Comparison of ENCODE assay signal across 9 mouse cellular contexts in the genomic region with DNA sequence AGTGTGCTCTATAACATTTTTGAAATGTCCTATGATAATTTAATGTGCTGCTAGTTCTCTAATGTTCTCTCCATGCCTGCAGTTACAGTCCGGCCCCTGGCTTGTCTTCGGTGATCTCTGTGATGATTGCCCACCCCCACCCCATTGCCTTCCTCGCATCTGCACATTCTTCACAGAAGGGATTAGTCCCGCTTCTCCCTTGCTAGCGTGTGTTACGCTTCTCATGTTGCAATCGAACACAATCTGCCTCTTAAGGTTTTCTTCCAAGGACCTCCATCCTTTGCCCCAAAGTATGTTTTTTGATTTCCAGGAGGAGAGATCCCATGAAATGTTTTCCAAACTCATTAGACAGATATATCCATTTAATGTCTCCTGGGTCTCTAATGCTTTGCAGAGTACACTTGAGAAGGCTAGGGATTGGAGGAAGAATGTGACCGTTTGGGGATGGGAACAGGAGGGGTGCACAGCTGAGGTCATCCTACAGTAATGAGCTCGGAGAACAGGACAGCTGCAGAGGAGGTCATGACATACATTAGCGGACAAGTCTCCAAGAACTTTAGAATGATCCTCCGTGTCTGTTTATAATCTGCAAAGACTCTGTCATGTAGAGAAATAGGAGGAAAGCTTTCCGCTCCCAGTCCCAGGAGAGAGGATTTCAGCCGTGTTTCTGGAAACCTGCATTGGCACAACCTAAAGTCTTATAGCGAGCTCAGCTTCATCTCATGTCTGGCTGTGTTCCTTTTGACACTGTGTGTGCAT.
DNase-seq lines count a peak whose midpoint lies in the region; ATAC-seq lines count a peak whose summit lies in the region.
"Had no signal": no experiment of that assay in that cellular context is flagged by ENCODE, and none has a peak within 500 bp of the region (broad histone marks: within the 10 kb centered on the region; RNA-seq: fewer than 3 reads in every experiment).

No protein-coding gene starts in this region.

- no peaks in the 10 kb centered on the region for H3K9me3 ChIP-seq in heart, embryonic 16.5 days (replicated peaks; ENCODE audit: control insufficient read depth, low read length)
- H3K9me3 ChIP-seq in embryonic facial prominence, embryonic 12.5 days = no peaks in the 10 kb centered on the region
- H3K9me3 ChIP-seq in intestine, embryonic 14.5 days (ENCODE audit: control insufficient read depth, low read length) = no peaks in the 10 kb centered on the region
- H3K9me3 ChIP-seq in neural tube, embryonic 13.5 days = no peaks in the 10 kb centered on the region

- peak; percentile 58; the same call in 1 of the 2 replicates for ATAC-seq in heart, embryonic 16.5 days (replicated peaks; ENCODE audit: extremely low read depth, insufficient read depth, low FRiP score)
- ATAC-seq in embryonic facial prominence, embryonic 12.5 days (ENCODE audit: insufficient number of reproducible peaks, insufficient read depth, low FRiP score, low TSS enrichment) = peak; percentile 91
- 0 out of 2 replicates have a peak, but pooled peaks have one; percentile 63 for ATAC-seq in intestine, embryonic 14.5 days (replicated peaks; ENCODE audit: low FRiP score, low TSS enrichment, low read depth)
- ATAC-seq in neural tube, embryonic 13.5 days (ENCODE audit: low read depth) = peak; percentile 61

- no peaks in the 10 kb centered on the region for H3K27me3 ChIP-seq in heart, embryonic 16.5 days (ENCODE audit: control insufficient read depth, insufficient read depth, low read length)
- H3K27me3 ChIP-seq in embryonic facial prominence, embryonic 12.5 days = no peaks in the 10 kb centered on the region
- H3K27me3 ChIP-seq in intestine, embryonic 14.5 days (replicated peaks; ENCODE audit: control insufficient read depth, insufficient read depth, low read length) = no peaks in the 10 kb centered on the region
- no peaks in the 10 kb centered on the region for H3K27me3 ChIP-seq in neural tube, embryonic 13.5 days

- DNase-seq in heart, adult 9 months (ENCODE audit: low spot score in 2 of 2) = no peak
- no peak for DNase-seq in intestine, embryonic 14.5 days (ENCODE audit: low spot score)
- DNase-seq in ovary, postnatal 14 days (ENCODE audit: low spot score) = no peak
- DNase-seq in cerebellum, postnatal 25 days = no peak
- DNase-seq in lung, postnatal 36 days = no peak
- DNase-seq: kidney, postnatal 10 days had no signal

- no peaks in the 10 kb centered on the region for H3K36me3 ChIP-seq in heart, embryonic 16.5 days (ENCODE audit: control insufficient read depth, insufficient read depth)
- H3K36me3 ChIP-seq in embryonic facial prominence, embryonic 12.5 days = no peaks in the 10 kb centered on the region
- no peaks in the 10 kb centered on the region for H3K36me3 ChIP-seq in intestine, embryonic 14.5 days (ENCODE audit: control insufficient read depth, insufficient read depth, low read length)
- no peaks in the 10 kb centered on the region for H3K36me3 ChIP-seq in neural tube, embryonic 13.5 days

- WGBS in heart, embryonic 16.5 days = 52% methylated on average over 14 of the region's 14 CpGs
- 13% methylated on average over 14 of the region's 14 CpGs for WGBS in embryonic facial prominence, embryonic 12.5 days
- WGBS in intestine, embryonic 14.5 days = 24% methylated on average over 14 of the region's 14 CpGs
- WGBS in neural tube, embryonic 13.5 days = 43% methylated on average over 14 of the region's 14 CpGs

- H3K9ac ChIP-seq in heart, embryonic 16.5 days (ENCODE audit: low read length) = no peak overlapping the region
- peak overlapping the region; percentile 30; the same call in 1 of the 2 replicates for H3K9ac ChIP-seq in embryonic facial prominence, embryonic 12.5 days
- H3K9ac ChIP-seq in intestine, embryonic 14.5 days (ENCODE audit: low read length) = no peak overlapping the region
- no peak overlapping the region for H3K9ac ChIP-seq in neural tube, embryonic 13.5 days

- H3K27ac ChIP-seq in heart, embryonic 16.5 days (ENCODE audit: low read length) = no peak overlapping the region
- H3K27ac ChIP-seq in embryonic facial prominence, embryonic 12.5 days = peak overlapping the region; percentile 82
- peak overlapping the region; percentile 84 for H3K27ac ChIP-seq in intestine, embryonic 14.5 days (ENCODE audit: low read depth)
- no peak overlapping the region; the same call in 1 of the 2 replicates for H3K27ac ChIP-seq in neural tube, embryonic 13.5 days (replicated peaks)

- H3K4me3 ChIP-seq in heart, embryonic 16.5 days (ENCODE audit: low read length) = no peak overlapping the region
- no peak overlapping the region for H3K4me3 ChIP-seq in embryonic facial prominence, embryonic 12.5 days
- no peak overlapping the region for H3K4me3 ChIP-seq in intestine, embryonic 14.5 days (ENCODE audit: low read depth, low read length)
- H3K4me3 ChIP-seq in neural tube, embryonic 13.5 days = no peak overlapping the region

- H3K4me1 ChIP-seq in heart, embryonic 16.5 days (ENCODE audit: control insufficient read depth, insufficient read depth, low read length) = peaks cover 4% of the 10 kb centered on the region; the same call in 1 of the 2 replicates
- H3K4me1 ChIP-seq in embryonic facial prominence, embryonic 12.5 days = peaks cover 28% of the 10 kb centered on the region; the same call in 1 of the 2 replicates
- peaks cover 26% of the 10 kb centered on the region; the same call in 1 of the 2 replicates for H3K4me1 ChIP-seq in intestine, embryonic 14.5 days (replicated peaks; ENCODE audit: control insufficient read depth, insufficient read depth, low read length)
- H3K4me1 ChIP-seq in neural tube, embryonic 13.5 days (replicated peaks) = peaks cover 15% of the 10 kb centered on the region

- peak overlapping the region; percentile 8; the same call in 1 of the 2 replicates for H3K4me2 ChIP-seq in heart, embryonic 16.5 days (ENCODE audit: low read depth, low read length)
- H3K4me2 ChIP-seq in embryonic facial prominence, embryonic 12.5 days (replicated peaks) = peak overlapping the region; percentile 42
- H3K4me2 ChIP-seq in intestine, embryonic 14.5 days (ENCODE audit: low read length) = peak overlapping the region; percentile 16
- H3K4me2 ChIP-seq in neural tube, embryonic 13.5 days = peak overlapping the region; percentile 25

Comparison
In these comparisons a context has a peak if more than half of its experiments do, and no peak if none do; other contexts are left out.
1. H3K27ac ChIP-seq: peak in embryonic facial prominence, embryonic 12.5 days (single experiment) and intestine, embryonic 14.5 days (single experiment); none in heart, embryonic 16.5 days (single experiment) and neural tube, embryonic 13.5 days (single experiment).
2. Peak in every context shown above with its lines, with median percentiles within 50 percentile points of each other: ATAC-seq and H3K4me2 ChIP-seq.